Mouse (Mus musculus): ENCODE measurements around the gene Prtg.
A peak's percentile ranks its signal among the peaks of the same experiment; 100 is the strongest.

Prtg gene

DNA sequence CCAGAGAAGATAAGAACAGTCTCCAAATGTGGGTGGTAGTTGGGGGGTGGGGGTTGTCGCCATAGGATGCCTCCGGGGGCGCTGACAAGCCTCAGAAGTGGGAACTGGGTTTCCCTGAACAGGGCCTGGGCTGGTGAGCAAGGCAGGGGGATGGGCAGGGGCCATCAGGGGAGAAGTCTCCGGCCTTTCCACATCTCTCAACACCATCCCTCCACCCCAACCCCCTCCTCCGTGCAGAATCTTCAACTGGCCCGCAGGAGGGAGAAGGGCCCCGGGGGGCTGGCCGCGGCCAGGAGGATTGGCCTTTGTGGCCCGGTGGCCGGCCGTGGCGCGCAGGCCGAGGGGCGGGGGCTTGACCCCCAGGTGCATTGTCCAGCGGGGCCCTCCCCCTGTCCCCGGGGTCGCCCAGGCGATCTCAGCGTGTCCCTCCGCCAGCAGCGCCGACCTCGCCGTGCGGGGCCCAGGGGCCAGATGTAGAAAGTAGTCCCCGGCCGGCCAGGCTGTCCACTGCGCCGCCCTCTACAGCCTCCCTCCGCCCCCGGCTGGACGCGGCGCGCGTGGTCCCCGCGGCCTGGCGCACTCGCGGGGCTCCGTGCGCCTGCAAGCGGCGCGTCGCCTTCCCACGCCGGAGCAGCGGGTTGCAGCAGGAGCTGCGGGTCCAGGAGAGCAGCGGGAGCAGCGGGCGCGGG is at the start of gene Prtg:
TSS of gene Prtg (plus strand) at position 144 of the 689 bp plus-strand sequence.
- DNase-seq (ENCODE audit: low read depth): no peak

DNA sequence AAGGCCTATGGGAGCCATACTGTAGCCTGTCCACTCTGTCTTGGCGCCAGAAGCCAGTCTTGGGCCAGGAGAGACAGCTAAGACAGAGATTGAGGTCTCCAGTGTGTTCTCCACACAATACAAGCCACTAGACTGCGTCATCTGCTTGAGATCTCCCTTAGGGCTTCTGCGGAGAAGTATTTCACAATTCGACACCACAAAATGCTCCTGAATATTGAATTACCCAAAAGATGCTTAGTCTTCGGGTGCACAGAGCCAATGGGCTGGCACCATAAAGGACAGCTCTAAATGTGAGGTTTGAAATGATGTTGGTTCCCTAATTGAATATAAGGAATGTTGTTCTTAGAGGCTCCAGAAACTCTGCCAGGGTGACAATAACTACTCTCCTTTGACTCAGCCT is 49.5 kb upstream of the Prtg start:
- no peak for DNase-seq (ENCODE audit: low read depth)

DNA sequence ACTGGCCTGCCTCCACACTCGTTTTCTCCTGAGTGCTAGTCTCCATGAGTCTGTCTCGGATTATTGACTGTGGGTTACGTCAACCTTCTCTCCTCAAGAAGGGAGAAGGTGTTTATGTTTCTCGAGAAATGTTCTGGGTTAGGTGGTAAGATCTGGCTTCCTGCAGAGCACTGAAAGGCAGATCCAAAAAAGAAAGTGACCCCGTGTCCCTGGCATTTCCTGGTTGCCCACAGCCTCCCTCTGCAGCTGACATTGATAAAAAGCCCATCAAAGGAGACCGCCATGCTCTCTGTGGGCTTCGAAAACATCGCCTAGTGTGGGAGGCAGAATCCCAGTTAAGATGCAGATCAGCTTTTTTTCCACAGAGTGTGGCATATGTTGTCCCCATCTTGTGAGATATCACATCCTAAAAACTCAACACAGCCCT is 48.0 kb upstream of the Prtg start:
- DNase-seq (ENCODE audit: low read depth): no peak

DNA sequence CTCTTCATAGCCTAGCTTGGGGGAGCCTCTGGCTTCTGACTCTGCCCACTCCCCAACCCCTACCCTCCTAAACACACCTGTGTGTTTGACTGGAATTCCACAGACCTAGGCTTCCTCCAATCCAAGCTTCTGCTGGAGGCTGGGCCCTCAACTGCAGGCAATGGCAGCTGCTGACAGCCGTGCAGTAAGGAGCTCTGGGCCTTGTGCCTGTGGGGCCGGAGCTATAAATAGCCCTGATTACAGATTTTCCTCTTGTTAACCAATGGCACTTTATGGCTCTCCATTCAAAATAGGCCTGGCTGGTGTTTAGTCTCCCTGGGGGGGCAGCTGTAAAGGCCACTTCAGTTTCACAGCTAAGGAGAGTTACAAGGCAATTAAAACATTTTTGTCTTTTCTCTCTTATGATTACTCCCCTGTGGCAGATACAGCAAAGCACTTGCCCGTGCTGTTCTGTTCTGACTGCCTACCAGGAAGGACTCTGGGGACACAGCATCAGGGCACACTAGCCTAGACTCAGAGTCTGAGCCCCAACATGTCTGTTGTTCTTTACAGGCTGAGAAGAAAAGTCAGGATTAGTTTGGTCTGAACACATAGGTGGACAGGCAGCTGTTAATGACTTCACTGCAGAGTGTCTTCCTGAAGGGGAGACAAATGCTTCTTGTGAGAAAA is 43.5 kb upstream of the Prtg start:
- DNase-seq (ENCODE audit: low read depth): no peak

DNA sequence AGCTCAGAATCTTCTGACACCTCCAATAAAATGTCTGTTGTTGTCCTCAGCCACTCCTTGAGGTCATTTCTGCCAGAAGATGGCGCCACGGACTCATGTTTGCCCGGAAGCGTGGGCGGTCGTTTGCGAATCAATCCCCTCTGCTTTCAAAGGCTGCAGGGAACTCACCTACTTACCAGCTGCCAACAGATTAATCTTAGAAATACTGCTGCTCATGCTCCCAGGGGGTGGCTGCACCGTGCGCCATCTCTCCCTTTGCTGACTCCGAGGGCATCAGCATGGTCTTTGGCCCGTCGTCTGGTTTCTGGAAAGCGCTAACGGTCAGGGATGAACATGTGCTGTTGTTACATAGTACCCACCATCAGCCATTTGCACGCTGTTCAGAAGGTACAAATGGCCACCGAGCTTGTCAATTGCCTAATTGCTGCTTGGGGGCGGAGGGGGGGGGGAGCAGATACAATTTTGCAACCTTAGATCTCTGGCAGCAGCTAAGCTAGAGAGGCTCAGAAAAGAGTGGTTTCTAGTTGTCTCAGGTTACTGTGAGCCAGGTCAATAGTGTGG is 39.8 kb upstream of the Prtg start:
- peak; percentile 53 for DNase-seq (ENCODE audit: low read depth)

DNA sequence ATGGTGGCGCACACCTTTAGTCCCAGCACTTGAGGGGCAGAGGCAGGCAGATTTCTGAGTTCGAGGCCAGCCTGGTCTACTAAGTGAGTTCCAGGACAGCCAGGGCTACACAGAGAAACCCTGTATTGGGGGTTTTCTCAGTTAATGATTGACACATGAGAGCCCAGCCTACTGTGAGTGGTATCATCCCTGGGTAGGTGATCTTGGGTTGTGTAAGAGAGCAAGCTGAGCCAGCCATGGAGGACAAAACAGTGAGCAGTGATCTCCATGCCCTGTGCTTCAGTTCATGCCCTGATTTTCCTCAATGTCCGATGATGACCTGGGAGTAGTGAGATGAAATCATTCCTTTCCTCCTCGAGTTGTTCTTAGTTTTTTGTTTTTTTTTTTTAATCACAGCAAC is 31.7 kb upstream of the Prtg start:
- no peak for DNase-seq (ENCODE audit: low read depth)

DNA sequence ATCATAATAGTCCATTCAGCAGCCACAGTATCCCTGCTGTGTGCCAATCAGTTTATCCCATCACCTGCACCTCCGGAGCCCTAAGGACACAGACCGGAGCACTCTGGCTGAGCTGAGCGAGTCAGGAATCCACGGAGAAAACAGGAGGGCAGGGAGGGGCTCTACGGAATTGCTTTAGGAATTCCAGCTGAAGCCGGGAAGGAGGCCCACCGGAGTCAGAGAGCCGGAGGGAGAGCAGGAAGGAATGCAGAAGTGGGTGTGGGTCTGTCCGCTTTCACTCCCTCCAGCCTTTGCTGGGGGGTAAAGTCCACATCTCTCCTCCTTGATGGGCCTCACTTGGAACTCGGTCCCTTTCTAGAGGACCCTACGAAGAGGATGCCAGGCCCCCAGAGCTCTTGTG is 27.7 kb upstream of the Prtg start:
- no peak for DNase-seq (ENCODE audit: low read depth)

DNA sequence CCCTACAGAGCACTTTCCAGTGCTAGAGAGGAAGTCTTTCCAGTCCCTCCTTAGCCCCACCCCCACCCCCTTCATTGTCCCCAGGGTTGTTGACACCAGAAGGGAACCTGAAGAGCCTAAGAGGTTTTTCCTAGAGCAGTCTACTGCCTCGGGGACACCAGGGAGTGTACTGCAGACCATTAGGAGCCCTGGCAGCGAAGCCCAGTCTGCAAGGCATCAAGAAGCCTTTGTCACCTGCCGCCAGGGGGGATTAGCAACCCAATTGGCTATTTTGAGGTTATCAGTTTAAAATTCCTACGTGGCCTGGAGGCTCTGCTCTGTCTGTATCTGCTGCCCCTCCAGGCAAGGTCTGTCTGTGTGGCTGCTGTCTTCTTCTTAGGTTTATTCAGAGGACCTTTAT is 26.9 kb upstream of the Prtg start:
- DNase-seq (ENCODE audit: low read depth): no peak

DNA sequence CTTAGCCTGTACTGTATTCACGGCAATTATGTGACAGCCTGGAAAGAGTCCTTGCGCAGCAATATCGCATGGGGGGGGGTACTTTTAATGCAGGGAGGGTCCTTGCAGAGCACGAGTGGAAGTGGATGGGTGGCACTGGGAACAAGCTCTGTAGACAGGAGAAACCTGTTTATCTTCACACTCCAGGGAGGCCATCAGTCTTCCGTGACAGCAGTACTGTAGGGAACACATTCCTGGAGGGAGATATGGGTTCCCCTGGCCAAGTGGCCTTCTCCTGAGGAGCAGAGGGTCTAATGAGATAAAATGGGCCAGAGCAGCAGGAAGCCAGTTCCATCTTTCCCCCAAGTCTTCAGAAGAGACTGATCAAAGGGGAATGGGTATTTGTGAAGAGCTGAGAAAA is 26.0 kb upstream of the Prtg start:
- DNase-seq (ENCODE audit: low read depth): no peak

DNA sequence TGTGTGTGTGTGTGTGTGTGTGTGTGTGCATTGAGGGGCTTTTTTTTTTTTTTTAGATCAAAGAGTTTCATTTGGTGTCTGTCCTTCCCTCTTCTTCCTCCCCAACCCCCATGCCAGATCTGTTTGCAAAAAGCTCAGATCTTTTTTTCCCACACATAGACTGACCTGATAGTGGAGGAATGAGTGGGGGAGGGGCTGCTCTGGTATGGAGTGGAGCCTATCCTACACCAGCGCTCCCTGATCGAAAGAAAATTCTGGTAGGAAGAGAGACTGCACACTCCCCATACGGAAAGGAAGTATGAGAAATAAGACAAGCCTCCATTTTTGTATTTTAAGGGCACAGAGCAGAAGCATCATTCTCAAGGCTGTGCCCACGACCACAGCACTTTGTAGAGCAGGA is 25.2 kb upstream of the Prtg start:
- no peak for DNase-seq (ENCODE audit: low read depth)

DNA sequence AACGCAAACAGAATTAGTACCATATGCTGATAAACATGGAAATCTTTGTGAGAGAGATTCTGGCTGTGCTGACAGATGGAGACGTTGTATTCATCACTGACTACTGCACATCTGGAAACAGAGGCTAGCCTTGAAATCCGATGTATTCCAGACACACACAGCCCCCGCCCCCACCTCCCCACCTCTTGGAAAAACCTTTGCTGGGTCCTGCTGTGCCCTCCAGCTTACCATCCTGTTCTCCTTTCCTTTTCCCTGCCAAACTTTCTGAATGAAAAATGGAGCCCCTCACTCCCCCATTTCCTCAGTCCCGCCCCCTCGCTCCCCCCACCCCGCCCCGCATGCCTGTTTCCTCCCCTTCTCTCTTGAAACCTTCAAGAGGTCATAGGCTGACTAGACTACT is 24.6 kb upstream of the Prtg start:
- DNase-seq (ENCODE audit: low read depth): no peak

DNA sequence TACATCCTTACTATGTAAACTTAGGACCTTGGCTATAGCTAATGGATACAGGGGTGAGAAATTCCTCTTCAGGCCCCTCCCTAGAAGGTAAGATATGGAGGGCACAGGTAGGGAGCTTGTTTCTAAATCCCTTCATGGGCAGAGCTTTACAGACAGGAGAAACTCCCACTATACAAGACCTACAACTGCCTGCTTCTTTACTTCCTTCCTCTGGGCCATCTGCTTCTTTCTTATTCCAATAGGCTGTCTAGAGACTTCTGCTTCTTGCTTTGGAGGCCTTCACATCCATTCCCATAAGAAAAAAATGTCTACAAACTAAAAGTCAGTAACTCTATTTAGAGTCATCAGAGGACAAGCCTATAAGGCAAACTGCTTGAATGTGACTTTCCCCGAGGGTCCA is 18.9 kb upstream of the Prtg start:
- DNase-seq (ENCODE audit: low read depth): no peak

DNA sequence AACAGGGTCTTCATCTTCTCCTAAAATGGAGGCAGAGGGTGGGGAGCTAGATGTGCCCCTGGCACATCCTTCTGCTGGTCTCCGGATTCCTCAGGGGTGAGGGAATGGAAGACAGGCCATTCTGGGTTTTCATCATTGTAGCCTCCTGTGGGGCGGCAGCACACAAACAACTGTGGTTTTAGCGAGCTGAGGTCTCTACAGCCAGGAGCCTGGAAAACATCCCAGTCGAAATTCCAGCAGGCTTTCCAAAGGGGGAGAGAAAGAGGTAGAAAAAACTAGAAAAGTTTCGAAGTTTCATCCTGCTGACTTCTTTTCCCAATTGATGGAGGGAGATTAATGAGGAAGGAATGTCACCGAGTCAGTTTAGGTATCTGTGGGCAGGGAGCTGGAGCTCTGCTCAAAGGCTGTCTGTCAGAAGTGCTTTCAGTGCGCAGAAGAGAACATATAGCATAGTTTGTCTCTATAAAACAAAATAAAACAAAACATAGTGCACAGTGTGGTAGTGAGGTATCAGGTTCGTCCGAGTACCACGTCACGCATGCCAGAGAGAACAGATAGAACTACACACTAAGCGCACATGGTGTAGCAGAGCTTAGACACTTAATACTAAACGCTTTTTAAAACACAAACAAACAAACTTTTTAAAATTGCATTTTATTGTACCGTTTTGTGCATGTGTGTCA is 16.0 kb upstream of the Prtg start:
- no peak for DNase-seq (ENCODE audit: low read depth)

DNA sequence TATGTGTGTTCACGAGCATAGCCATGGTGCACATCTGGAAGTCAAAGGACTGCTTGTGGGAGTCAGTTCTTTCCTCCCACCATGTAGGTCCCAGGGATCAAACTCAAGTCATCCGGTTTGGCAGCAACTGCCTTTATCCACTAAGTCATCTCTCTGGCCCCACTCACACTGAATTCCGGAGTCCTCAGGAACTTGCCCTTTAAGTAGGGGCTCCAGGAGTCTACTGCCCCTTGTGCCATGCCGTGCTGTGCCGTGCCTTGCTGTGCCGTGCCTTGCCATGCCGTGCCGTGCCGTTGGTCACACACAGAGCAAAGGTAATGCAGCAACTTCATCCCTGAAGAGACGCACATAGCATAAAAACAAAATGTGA is 15.5 kb upstream of the Prtg start:
- DNase-seq (ENCODE audit: low read depth): no peak

DNA sequence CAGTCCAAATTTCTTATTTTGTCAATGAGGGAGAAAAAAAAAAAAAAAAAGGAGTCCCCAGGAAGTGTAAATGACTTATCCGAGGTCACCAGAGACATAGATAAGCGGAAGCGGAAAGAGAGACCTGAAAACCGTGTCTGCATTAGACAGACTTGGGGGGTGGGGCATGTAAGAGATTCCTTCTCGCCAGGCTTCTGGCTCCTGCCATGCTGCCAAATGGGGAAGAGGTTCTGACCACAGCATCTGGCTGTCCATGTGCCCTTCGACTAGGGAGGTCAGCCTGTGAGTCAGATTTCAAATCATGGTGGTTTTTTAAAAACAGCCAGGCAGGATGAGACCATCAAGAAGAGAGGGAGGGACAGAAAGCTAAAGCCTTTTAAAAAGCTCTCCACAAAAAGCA is 15.0 kb upstream of the Prtg start:
- no peak for DNase-seq (ENCODE audit: low read depth)

DNA sequence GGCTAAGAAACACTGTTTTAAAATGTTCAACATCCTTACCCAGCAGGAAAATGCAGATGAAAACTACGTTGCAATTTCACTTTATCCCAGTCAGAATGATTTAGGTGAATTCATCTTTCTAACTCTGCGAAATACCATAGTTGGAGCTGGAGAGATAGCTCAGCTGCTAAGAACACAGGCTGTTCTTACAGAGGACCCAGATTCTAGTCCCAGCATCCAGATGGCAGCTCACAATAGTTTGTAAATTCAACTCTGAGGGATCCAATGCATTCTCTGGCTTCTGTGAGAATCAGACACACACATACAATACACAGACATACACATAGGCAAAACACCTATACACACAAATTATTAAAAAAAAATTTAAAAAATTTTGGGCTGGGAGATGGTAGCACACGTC is 11.4 kb upstream of the Prtg start:
- DNase-seq (ENCODE audit: low read depth): no peak

DNA sequence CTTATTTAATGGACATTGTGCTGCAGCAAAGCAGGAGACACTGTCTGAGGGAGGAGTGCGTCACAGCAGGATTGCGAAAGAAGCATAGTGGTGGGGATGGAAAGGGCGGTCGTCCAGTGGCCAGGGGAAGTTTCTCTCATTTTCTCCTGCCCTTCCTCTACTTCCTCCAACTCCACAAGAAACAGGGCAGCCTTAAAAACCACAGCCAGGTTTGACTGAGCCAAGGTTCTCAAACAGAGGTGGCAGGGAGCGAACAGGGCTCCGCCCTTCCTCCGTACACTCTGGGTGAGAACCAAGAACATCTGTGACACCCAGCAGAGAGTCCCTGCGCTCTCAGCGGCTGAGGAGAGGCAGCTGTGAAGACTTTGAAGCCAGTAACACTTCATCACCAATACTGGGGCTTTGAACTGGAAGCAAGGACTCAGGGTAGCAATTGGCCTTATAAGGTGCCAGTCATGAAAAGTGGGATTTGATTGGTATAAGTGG is 9.5 kb upstream of the Prtg start:
- no peak for DNase-seq (ENCODE audit: low read depth)

DNA sequence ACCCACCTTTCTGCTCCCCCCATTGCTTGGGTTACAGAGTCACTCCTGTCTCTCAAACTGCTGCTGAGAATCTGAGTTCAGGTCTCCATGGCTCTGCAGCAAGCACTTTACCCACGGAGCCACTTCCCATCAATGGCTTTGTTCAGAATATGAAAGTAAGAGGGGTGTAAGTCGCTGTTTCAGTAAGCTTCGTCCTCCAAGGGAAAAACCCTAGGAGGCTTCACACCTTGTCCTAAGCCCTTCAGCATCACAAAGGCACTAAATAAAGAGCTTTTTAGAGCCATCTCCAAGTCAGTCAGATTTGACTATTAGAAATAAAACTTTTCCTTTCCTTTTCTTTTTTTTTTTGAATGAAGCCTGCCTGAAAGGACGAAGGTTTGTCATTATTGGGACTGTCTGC is 3.4 kb upstream of the Prtg start:
- no peak for DNase-seq (ENCODE audit: low read depth)

DNA sequence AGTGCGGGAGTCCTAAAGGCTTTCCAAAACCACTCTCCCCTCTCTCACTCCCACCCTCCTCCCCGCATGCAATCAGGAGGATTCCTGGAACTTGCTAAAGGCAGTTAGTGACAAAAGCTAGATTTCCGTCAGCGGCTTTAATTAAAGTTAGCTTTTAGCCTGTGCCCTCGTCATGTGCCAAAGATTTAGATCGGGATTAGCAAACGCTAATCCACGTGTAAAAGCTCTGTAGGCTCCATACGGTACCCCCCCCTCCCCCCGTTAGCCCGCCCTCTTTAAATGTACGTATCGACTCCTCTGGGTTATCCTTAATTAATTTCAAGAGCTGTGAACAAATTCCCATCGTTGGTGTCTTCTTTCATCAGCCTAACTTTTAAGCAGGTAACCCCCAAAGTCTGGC is 528 bp upstream of the Prtg start:
- no peak for DNase-seq (ENCODE audit: low read depth)

DNA sequence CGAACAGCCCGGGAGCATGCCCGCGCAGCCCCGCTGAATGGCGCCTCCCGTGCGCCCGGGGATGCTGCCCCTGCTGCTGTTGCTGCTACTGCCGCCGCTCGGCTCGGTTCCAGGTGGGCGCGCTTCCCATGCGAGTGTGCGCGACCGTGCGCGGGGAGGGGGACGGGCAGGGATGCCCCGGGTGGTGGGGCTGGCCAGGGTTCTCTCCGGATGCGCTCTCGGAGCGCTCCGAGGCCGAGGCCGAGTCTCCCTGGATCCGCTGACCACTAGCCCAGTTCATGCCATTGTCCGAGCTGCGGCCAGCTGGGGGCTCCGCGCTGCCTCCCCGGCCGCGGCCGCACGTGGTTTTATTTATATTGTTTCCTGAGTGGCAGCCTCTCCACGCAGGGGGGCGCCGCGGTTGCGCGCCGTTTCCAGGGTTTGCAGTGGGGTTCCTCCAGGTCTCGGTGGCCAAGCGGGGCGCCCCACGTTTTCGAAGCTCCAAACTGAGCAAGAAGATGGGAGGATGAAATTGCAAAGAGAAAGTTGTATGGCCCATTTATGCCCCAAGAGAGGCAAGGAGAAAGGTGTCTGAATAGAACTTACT is 839 bp downstream of the Prtg start:
- no peak for DNase-seq (ENCODE audit: low read depth)

DNA sequence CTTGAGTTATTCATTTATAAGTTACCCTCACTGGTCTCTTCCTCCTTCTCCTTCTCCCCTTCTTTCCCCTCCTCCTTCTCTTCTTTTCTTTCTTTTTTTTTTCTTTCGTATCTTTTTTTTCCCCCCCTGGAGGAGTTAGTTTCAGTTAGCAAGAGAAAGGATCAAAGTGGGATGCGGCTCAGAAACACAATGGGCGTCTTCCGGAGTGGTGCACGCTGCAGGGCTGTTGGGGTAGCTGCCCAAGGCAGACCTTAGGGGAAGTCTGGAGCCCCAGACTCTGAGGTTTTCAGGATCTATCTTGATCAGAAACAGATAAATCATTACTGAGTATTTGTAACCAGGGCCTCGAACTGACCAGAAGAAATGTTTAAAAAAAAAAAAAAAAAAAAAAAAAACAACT is 1.5 kb downstream of the Prtg start:
- no peak for DNase-seq (ENCODE audit: low read depth)

DNA sequence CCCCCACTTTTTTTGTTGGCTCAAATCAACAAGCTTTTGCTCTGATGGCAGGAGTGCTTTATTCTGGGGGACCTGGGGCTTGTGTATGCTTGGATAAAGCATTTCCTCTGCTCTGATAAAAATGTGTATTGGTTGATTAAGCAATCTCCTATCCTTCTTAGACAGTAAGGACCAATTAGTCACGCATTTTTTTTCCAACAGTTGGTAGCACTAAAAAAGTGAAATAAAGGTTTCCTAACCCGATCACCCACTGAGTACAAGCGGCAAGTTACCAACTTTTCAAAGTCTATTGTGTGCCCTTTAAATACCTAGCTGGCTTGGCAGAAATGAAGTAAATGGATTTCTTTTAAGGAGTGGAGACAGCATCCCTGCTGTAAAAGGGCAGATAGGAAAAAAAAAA is 1.9 kb downstream of the Prtg start:
- DNase-seq (ENCODE audit: low read depth): no peak

DNA sequence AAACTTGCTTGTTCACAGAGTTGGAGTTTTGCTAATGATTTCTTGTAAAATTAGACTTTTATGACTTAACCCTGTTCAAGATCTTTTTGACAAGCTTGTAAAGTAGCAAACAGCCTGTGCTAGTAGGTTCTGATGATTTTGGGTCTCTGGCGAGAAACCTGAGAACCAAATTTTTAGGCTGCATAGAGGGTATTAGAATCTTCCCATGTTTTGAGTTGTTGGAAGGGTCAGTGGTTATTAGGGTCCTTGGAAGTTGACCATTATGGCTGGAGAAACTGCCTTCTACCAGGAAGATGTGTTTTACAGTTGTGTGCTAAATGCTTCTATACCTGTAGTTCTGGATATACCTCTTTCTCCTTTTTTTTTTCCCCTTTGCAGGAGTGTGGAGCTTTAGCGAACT is 2.4 kb downstream of the Prtg start:
- no peak for DNase-seq (ENCODE audit: low read depth)
